Mouse (Mus musculus) liver, embryonic 14.5 days (tissue): ENCODE measurements around the gene Usp33. TPM values are rescaled to one million over a fixed set of nuclear protein-coding genes. Genes with fewer than 3 reads are reported as not detected.
A peak's percentile ranks its signal among the peaks of the same experiment; 100 is the strongest.

Experiments used
- ATAC-seq: fragments of 200-750 bp; cut with Nextera tagmentation; 2 replicates; pipeline ENCODE4 v1.8.0; 2017; ENCODE audit warnings: moderate number of reproducible peaks, mild to moderate bottlenecking, moderate library complexity; ENCODE audit not compliant: insufficient read depth
- DNase-seq, 3 experiments: peaks; one replicate each; pipeline ENCODE4 v3.0.0-alpha.2; 2012 to 2013; ENCODE audit warnings: low read depth in 3 of 3, low spot score in 3 of 3
- H3K27ac ChIP-seq: fragments of 300-500 bp; sonication (generic); 2 replicates; pipeline ENCODE4 v1.5.1; 2014; ENCODE audit warnings: moderate library complexity, mild to moderate bottlenecking, control low read depth, inconsistent platforms
- H3K27me3 ChIP-seq: fragments of 300-500 bp; sonication (generic); 2 replicates; pipeline ENCODE4 v1.6.1; 2014; ENCODE audit warnings: mild to moderate bottlenecking, low read length, moderate library complexity; ENCODE audit not compliant: control insufficient read depth, insufficient read depth
- H3K36me3 ChIP-seq: fragments of 300-500 bp; sonication (generic); replicated peaks from 2 replicates; pipeline ENCODE4 v1.6.1; 2014; ENCODE audit warnings: low read depth; ENCODE audit not compliant: control insufficient read depth, insufficient read depth
- H3K4me1 ChIP-seq, 2 experiments: fragments of 200-500 bp in 1 of 2; fragments of 300-500 bp in 1 of 2; sonication (generic) in 1 of 2; replicated peaks; 2 replicates each; pipeline ENCODE4 v1.6.1; 2012 to 2014; ENCODE audit warnings: antibody characterized with exemption in 1 of 2, inconsistent platforms in 1 of 2, low read length in 1 of 2; ENCODE audit not compliant: control insufficient read depth in 2 of 2, insufficient read depth in 2 of 2
- H3K4me2 ChIP-seq: fragments of 300-500 bp; sonication (generic); 2 replicates; pipeline ENCODE4 v1.6.1; 2014; ENCODE audit warnings: low read depth, mild to moderate bottlenecking, control low read depth, moderate library complexity
- H3K4me3 ChIP-seq, 2 experiments: fragments of 200-500 bp in 1 of 2; fragments of 300-500 bp in 1 of 2; sonication (generic) in 1 of 2; 2 replicates each; pipeline ENCODE4 v1.5.1; 2012 to 2014; ENCODE audit warnings: low read depth in 2 of 2, low read length in 2 of 2, mild to moderate bottlenecking in 2 of 2, control low read depth in 1 of 2, inconsistent platforms in 1 of 2, moderate library complexity in 1 of 2; ENCODE audit not compliant: insufficient read depth in 1 of 2
- H3K9ac ChIP-seq: fragments of 300-500 bp; sonication (generic); replicated peaks from 2 replicates; pipeline ENCODE4 v1.6.1; 2014; ENCODE audit warnings: mild to moderate bottlenecking, control low read depth, moderate library complexity
- H3K9me3 ChIP-seq: fragments of 300-500 bp; sonication (generic); 2 replicates; pipeline ENCODE4 v1.6.1; 2016; ENCODE audit warnings: low read length, mixed read lengths; ENCODE audit not compliant: control insufficient read depth
- CTCF ChIP-seq: IDR thresholded peaks from 2 replicates; pipeline ENCODE4 v1.5.1; 2016; ENCODE audit warnings: antibody characterized with exemption, low read depth, control low read depth
- EP300 ChIP-seq: IDR thresholded peaks from 2 replicates; pipeline ENCODE4 v1.6.1; 2016; ENCODE audit warnings: antibody characterized with exemption, low read depth
- WGBS: fragments of 180-500 bp; shearing (Covaris S2); extraction: QIAGEN DNeasy Blood & Tissue Kit; methylation state at CpG from one replicate; pipeline ENCODE4 v1.1.7; 2014; ENCODE audit not compliant: insufficient replicate concordance; 5-methylcytosine and 5-hydroxymethylcytosine counted together
- polyA plus RNA-seq, 2 experiments: library from polyadenylated mRNA; depleted of rRNA in 1 of 2; stranded (reverse) in 1 of 2; unstranded in 1 of 2; fragments of >200 nt; fragmentation: Nextera tagmentation in 1 of 2; extraction: Ambion mirVana in 1 of 2; gene quantifications; 2 replicates each; pipeline versions ENCODE4 v1.2.1 to v1.2.3; 2012 to 2014

The Usp33 gene
- polyA plus RNA-seq, 2 experiments = 18.5 to 23.1 TPM

- Histone ChIP-seq H3K27ac (no peak overlapping the region), H3K9ac (no peak overlapping the region), H3K36me3 (no peaks in the 10 kb centered on the region), H3K27me3 (no peaks in the 10 kb centered on the region), H3K4me2 (no peak overlapping the region), H3K4me1 (peaks cover 18 to 35% of the 10 kb centered on the region in 2 experiments), H3K9me3 (no peaks in the 10 kb centered on the region), H3K4me3 (no peak overlapping the region)
- TF ChIP-seq CTCF = no peak
- TF ChIP-seq EP300 = no peak
- WGBS = 68% methylated on average over 4 of the region's 4 CpGs
- DNase-seq = no peak
- no peak for ATAC-seq
Observed at GRCm38 (mm10) chr3:152352289-152352688, 6.0 kb downstream of the Usp33 start.

GRCm38 (mm10) chr3:152353434-152354177 lies 7.3 kb downstream of the Usp33 start:
- no peak overlapping the region for H3K9ac ChIP-seq
- H3K4me2 ChIP-seq = no peak overlapping the region
- no peaks in the 10 kb centered on the region for H3K27me3 ChIP-seq
- no peak overlapping the region for H3K4me3 ChIP-seq
- TF ChIP-seq EP300 = no peak
- WGBS = 83% methylated on average over 10 of the region's 10 CpGs
- ATAC-seq (no peak), DNase-seq (no peak)
- H3K9me3 ChIP-seq = no peaks in the 10 kb centered on the region
- no peaks in the 10 kb centered on the region; the same call in 1 of the 2 replicates for H3K36me3 ChIP-seq
- peaks cover 8 to 25% of the 10 kb centered on the region in 2 experiments for H3K4me1 ChIP-seq
- H3K27ac ChIP-seq = no peak overlapping the region

GRCm38 (mm10) chr3:152355361-152355760 lies 9.1 kb downstream of the Usp33 start:
- 27% methylated on average over 5 of the region's 5 CpGs for WGBS
- no peaks in the 10 kb centered on the region for H3K9me3 ChIP-seq
- H3K9ac ChIP-seq = peak overlapping the region; percentile 38
- no peak overlapping the region for H3K4me3 ChIP-seq
- peak overlapping the region; percentile 76 for H3K27ac ChIP-seq
- H3K4me2 ChIP-seq = peak overlapping the region; percentile 43
- DNase-seq (peak; percentile 68 to 70 (median 69)), ATAC-seq (peak; percentile 92)
- no peak for TF ChIP-seq CTCF
- TF ChIP-seq EP300 = no peak
- H3K36me3 ChIP-seq = peaks cover 5% of the 10 kb centered on the region; the same call in 1 of the 2 replicates
- H3K4me1 ChIP-seq = peaks cover 6 to 24% of the 10 kb centered on the region in 2 experiments
- no peaks in the 10 kb centered on the region for H3K27me3 ChIP-seq

GRCm38 (mm10) chr3:152356751-152357150 lies 10.5 kb downstream of the Usp33 start:
- 82% methylated on average over 9 of the region's 9 CpGs for WGBS
- DNase-seq = no peak

GRCm38 (mm10) chr3:152359151-152359550 lies 12.9 kb downstream of the Usp33 start:
- Histone ChIP-seq H3K27me3 (no peaks in the 10 kb centered on the region), H3K36me3 (peaks cover 28% of the 10 kb centered on the region), H3K4me1 (peaks cover 6 to 9% of the 10 kb centered on the region in 2 experiments), H3K27ac (no peak overlapping the region), H3K4me2 (no peak overlapping the region), H3K9me3 (no peaks in the 10 kb centered on the region), H3K9ac (no peak overlapping the region), H3K4me3 (no peak overlapping the region)
- DNase-seq (no peak), ATAC-seq (no peak)
- TF ChIP-seq CTCF (no peak), EP300 (no peak)
- WGBS = 81% methylated on average over 7 of the region's 7 CpGs

More at GRCm38 (mm10) chr3:152356751-152357150, 10.5 kb downstream of the Usp33 start:
- Histone ChIP-seq H3K27me3 (no peaks in the 10 kb centered on the region), H3K36me3 (peaks cover 8% of the 10 kb centered on the region; the same call in 1 of the 2 replicates), H3K4me3 (no peak overlapping the region), H3K4me2 (no peak overlapping the region), H3K27ac (no peak overlapping the region), H3K4me1 (peaks cover 6 to 19% of the 10 kb centered on the region in 2 experiments), H3K9ac (no peak overlapping the region), H3K9me3 (no peaks in the 10 kb centered on the region)
- TF ChIP-seq EP300 (no peak), CTCF (no peak)
- ATAC-seq = no peak
